Mouse (Mus musculus) neural tube, embryonic 14.5 days (tissue): ENCODE measurements at regions not wholly inside any gene's neighbourhood (a gene's known extent, or its start where the extent isn't known, plus 50 kb on each side); places are given as distances from the start of the nearest gene placed in this dataset.

Source experiments
- ATAC-seq: fragments of 200-750 bp; cut with Nextera tagmentation; 2 replicates; pipeline ENCODE4 v1.8.0; 2017; ENCODE audit warnings: low read depth, mild to moderate bottlenecking, moderate TSS enrichment, moderate library complexity
- H3K27ac ChIP-seq: fragments of 300-500 bp; sonication (generic); 2 replicates; pipeline ENCODE4 v1.5.1; 2014; ENCODE audit warnings: low read depth, mild to moderate bottlenecking, control low read depth, low read length, moderate library complexity, mixed read lengths
- H3K27me3 ChIP-seq: fragments of 300-500 bp; sonication (generic); 2 replicates; pipeline ENCODE4 v1.6.1; 2014; ENCODE audit warnings: low read length; ENCODE audit not compliant: control insufficient read depth, insufficient read depth
- H3K36me3 ChIP-seq: fragments of 300-500 bp; sonication (generic); 2 replicates; pipeline ENCODE4 v1.6.1; 2014; ENCODE audit warnings: low read length, mixed read lengths; ENCODE audit not compliant: control insufficient read depth, insufficient read depth
- H3K4me1 ChIP-seq: fragments of 300-500 bp; sonication (generic); 2 replicates; pipeline ENCODE4 v1.6.1; 2014; ENCODE audit warnings: low read length; ENCODE audit not compliant: control insufficient read depth, insufficient read depth
- H3K4me2 ChIP-seq: fragments of 300-500 bp; sonication (generic); 2 replicates; pipeline ENCODE4 v1.6.1; 2014; ENCODE audit warnings: mild to moderate bottlenecking, low read depth, low read length, control low read depth
- H3K4me3 ChIP-seq: fragments of 300-500 bp; sonication (generic); 2 replicates; pipeline ENCODE4 v1.5.1; 2014; ENCODE audit warnings: low read depth, low read length, control low read depth, mixed read lengths
- H3K9ac ChIP-seq: fragments of 300-500 bp; sonication (generic); replicated peaks from 2 replicates; pipeline ENCODE4 v1.6.1; 2014; ENCODE audit warnings: low read depth, mild to moderate bottlenecking, control low read depth, low read length, mixed read lengths
- H3K9me3 ChIP-seq: fragments of 300-500 bp; sonication (generic); 2 replicates; pipeline ENCODE4 v1.6.1; 2016; ENCODE audit warnings: low read length; ENCODE audit not compliant: control insufficient read depth
- WGBS: fragments of 180-500 bp; shearing (Covaris S2); extraction: QIAGEN DNeasy Blood & Tissue Kit; methylation state at CpG from one replicate; pipeline ENCODE4 v1.1.7; 2014; 5-methylcytosine and 5-hydroxymethylcytosine counted together

- no peak overlapping the region for H3K9ac ChIP-seq
- no peak overlapping the region for H3K4me3 ChIP-seq
- H3K27me3 ChIP-seq: no peaks in the 10 kb centered on the region
- H3K4me2 ChIP-seq: no peak overlapping the region
- H3K9me3 ChIP-seq: no peaks in the 10 kb centered on the region
- ATAC-seq: no peak
- H3K36me3 ChIP-seq: no peaks in the 10 kb centered on the region
- H3K27ac ChIP-seq: no peak overlapping the region
- 14% methylated on average over 8 of the region's 8 CpGs for WGBS
- H3K4me1 ChIP-seq: no peaks in the 10 kb centered on the region
These were observed 89.7 kb downstream of the Gm12689 start for GRCm38 (mm10) chr4:99385381-99385780.

DNA sequence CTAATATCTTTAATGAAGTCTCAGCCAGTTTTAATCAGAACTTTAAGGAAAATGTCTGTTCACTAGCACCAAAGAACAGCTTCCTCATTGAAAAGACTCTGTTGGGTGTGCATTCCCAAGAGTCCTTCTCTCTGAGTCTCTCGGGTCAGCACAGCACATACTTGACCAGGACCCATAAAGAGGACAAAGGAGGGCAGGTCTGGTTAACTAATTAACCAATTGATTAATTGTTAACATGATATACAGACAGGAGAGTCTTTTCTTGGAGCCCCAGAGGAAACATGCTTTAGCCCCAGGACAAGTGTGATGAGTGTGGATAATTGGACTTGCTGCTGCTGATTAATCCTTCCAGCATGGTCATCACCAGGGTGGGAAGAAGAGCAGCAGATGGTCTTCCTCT, 93.7 kb downstream of the Gm12689 start:
- ATAC-seq: no peak
- no peak overlapping the region for H3K27ac ChIP-seq
- 41% methylated on average over 1 of the region's 1 CpGs for WGBS

DNA sequence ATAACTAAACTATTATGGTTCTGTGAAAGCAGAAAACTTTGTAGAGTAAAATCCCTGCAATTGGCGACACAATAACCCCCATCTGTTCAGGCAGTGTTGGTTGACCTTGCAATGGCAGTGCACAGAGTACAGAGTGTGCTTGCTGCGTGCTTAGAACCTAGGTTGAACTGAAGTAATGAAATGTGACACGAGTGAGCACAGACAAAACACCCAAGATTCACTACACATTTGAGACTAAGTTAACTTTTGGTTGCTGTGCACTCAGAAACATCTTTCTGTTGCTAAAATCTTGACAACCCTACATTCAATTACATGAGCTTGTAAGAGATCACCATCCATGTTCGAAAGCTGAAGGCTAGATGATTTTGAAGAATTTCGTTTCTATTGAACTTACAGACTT, 97.3 kb downstream of the Gm12689 start:
- Histone ChIP-seq H3K9me3 (no peaks in the 10 kb centered on the region), H3K27me3 (no peaks in the 10 kb centered on the region), H3K9ac (no peak overlapping the region), H3K36me3 (no peaks in the 10 kb centered on the region), H3K4me1 (no peaks in the 10 kb centered on the region), H3K27ac (no peak overlapping the region), H3K4me3 (no peak overlapping the region), H3K4me2 (no peak overlapping the region)
- no peak for ATAC-seq
- 93% methylated on average over 5 of the region's 5 CpGs for WGBS

More for the DNA sequence above, 93.7 kb downstream of the Gm12689 start:
- Histone ChIP-seq H3K36me3 (no peaks in the 10 kb centered on the region), H3K9ac (no peak overlapping the region), H3K4me2 (no peak overlapping the region), H3K4me3 (no peak overlapping the region), H3K9me3 (no peaks in the 10 kb centered on the region), H3K4me1 (no peaks in the 10 kb centered on the region), H3K27me3 (no peaks in the 10 kb centered on the region)

GRCm38 (mm10) chr4:99394244-99394643, 98.5 kb downstream of the Gm12689 start:
- ATAC-seq: no peak
- Histone ChIP-seq H3K4me1 (no peaks in the 10 kb centered on the region), H3K4me3 (no peak overlapping the region), H3K4me2 (no peak overlapping the region), H3K9ac (no peak overlapping the region), H3K27me3 (no peaks in the 10 kb centered on the region), H3K27ac (no peak overlapping the region), H3K36me3 (no peaks in the 10 kb centered on the region), H3K9me3 (no peaks in the 10 kb centered on the region)
- WGBS: 73% methylated on average over 3 of the region's 3 CpGs

- H3K9ac ChIP-seq: no peak overlapping the region
- H3K4me3 ChIP-seq: no peak overlapping the region
- no peak overlapping the region for H3K4me2 ChIP-seq
- H3K27me3 ChIP-seq: no peaks in the 10 kb centered on the region
- H3K27ac ChIP-seq: no peak overlapping the region
- no peaks in the 10 kb centered on the region for H3K9me3 ChIP-seq
- 83% methylated on average over 7 of the region's 7 CpGs for whole genome bisulfite sequencing
- H3K36me3 ChIP-seq: no peaks in the 10 kb centered on the region
- no peak for ATAC-seq
- no peaks in the 10 kb centered on the region for H3K4me1 ChIP-seq
These were observed 111.8 kb downstream of the Gm12689 start for GRCm38 (mm10) chr4:99407466-99407865.

- H3K4me2 ChIP-seq: no peak overlapping the region
- no peaks in the 10 kb centered on the region for H3K9me3 ChIP-seq
- no peak overlapping the region for H3K4me3 ChIP-seq
- no peak for ATAC-seq
- no peak overlapping the region for H3K27ac ChIP-seq
- 79% methylated on average over 1 of the region's 1 CpGs for WGBS
- H3K36me3 ChIP-seq: no peaks in the 10 kb centered on the region
- no peaks in the 10 kb centered on the region for H3K27me3 ChIP-seq
- H3K4me1 ChIP-seq: no peaks in the 10 kb centered on the region
- no peak overlapping the region for H3K9ac ChIP-seq
These were observed 127.7 kb downstream of the Gm12689 start for GRCm38 (mm10) chr4:99423449-99423848.

GRCm38 (mm10) chr4:99445077-99445754, 149.5 kb downstream of the Gm12689 start:
- H3K9ac ChIP-seq: peak overlapping the region; percentile 25; the same call in 1 of the 2 replicates
- no peak overlapping the region for H3K27ac ChIP-seq
- H3K4me3 ChIP-seq: peak overlapping the region; percentile 34
- WGBS: 25% methylated on average over 28 of the region's 28 CpGs
- H3K4me2 ChIP-seq: peak overlapping the region; percentile 53
- H3K9me3 ChIP-seq: no peaks in the 10 kb centered on the region
- peak; percentile 86 for ATAC-seq
- 0 out of 2 replicates have a peak, but pooled peaks cover 4% of the 10 kb centered on the region for H3K4me1 ChIP-seq
- H3K36me3 ChIP-seq: no peaks in the 10 kb centered on the region
- H3K27me3 ChIP-seq: no peaks in the 10 kb centered on the region

GRCm38 (mm10) chr4:99445755-99446128, 150.0 kb downstream of the Gm12689 start:
- Histone ChIP-seq H3K36me3 (no peaks in the 10 kb centered on the region), H3K9ac (peak overlapping the region; percentile 25; the same call in 1 of the 2 replicates), H3K9me3 (no peaks in the 10 kb centered on the region), H3K4me2 (peak overlapping the region; percentile 53), H3K4me3 (peak overlapping the region; percentile 34), H3K27ac (no peak overlapping the region), H3K4me1 (0 out of 2 replicates have a peak, but pooled peaks cover 4% of the 10 kb centered on the region), H3K27me3 (no peaks in the 10 kb centered on the region)
- WGBS: 56% methylated on average over 9 of the region's 9 CpGs
- ATAC-seq: peak; percentile 57

DNA sequence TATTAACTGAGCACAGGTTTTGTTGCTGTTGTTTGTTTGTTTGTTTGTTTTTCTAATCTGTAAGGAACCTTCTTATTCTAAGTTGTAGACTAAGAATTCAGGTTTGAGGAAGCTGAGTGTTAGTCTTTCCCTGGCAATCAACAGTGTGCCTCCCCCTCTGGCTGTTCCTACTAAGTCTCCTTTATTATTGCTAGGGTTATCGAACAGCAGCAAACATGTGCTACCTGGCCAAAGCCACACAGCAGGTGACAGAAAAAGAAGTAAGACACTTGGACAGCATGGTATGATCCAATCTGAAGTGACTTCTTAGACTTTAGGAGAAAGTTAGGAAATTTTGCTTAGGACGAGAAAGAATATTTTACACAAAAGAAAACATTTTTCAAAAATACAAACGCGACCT, 163.3 kb downstream of the Gm12689 start:
- Histone ChIP-seq H3K4me3 (no peak overlapping the region), H3K4me1 (0 out of 2 replicates have a peak, but pooled peaks cover 3% of the 10 kb centered on the region), H3K27ac (no peak overlapping the region), H3K36me3 (no peaks in the 10 kb centered on the region), H3K4me2 (peak overlapping the region; percentile 11; the same call in 1 of the 2 replicates), H3K9me3 (no peaks in the 10 kb centered on the region), H3K9ac (no peak overlapping the region), H3K27me3 (peaks cover 26% of the 10 kb centered on the region)
- WGBS: 48% methylated on average over 4 of the region's 4 CpGs
- ATAC-seq: no peak
